In the genomic region with DNA sequence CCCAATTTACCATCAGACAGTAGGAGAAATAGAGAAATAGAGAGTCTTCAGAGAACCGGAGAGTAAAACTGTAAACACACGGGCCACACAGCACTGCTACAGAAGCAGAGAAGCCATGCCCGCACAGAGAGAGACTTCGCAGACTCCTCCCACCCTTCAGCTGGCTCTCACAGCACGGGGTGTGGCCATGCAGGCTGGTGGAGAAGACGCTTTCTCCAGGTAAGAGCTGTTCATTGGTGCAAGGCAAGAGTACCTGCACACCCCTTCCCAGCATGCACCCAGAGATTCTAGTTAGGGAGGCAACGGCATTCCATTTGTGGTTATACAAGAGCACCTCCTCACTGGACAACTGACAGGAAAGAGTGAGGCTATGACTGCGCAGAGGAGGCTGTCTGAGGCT, we compare ENCODE assay signal across 20 mouse cellular contexts.
DNase-seq lines count a peak whose midpoint lies in the region; ATAC-seq and TF ChIP-seq lines count a peak whose summit lies in the region.
"Had no signal": no experiment of that assay in that cellular context is flagged by ENCODE, and none has a peak within 500 bp of the region (broad histone marks: within the 10 kb centered on the region; RNA-seq: fewer than 3 reads in every experiment).

No protein-coding gene starts in this region.

- ATAC-seq in kidney, embryonic 15.5 days (replicated peaks; ENCODE audit: low FRiP score), result peak; percentile 46; the same call in 1 of the 2 replicates
- peak; percentile 73 for ATAC-seq in stomach, postnatal 0 days (ENCODE audit: low FRiP score, low TSS enrichment)
- ATAC-seq in inflammation-experienced regulatory T-cells, adult 6 months, result no peak
- ATAC-seq: forebrain, embryonic 16.5 days had no signal

- intact Hi-C loops in left cerebral cortex, postnatal 14 days (cut with DNase I), result no loop called here

- no peak for DNase-seq in kidney, postnatal 10 days
- DNase-seq in lung, adult 18-20 months, result peak; percentile 73 to 82
- DNase-seq in lung, postnatal 14 days, result peak; percentile 33
- peak; percentile 21 for DNase-seq in stomach, postnatal 0 days (ENCODE audit: low spot score)
- DNase-seq in left cerebral cortex, postnatal 14 days (ENCODE audit: low spot score in 2 of 2), result no peak
- DNase-seq in gastrocnemius, postnatal 4 days (ENCODE audit: low spot score in 2 of 2), result no peak
- DNase-seq: adrenal gland, postnatal 10 days; B cell, adult 2 months; cerebellum, postnatal 14 days; heart, postnatal 14 days; right cerebral cortex, postnatal 14 days; thymus, postnatal 14 days had no signal

- H3K9me3 ChIP-seq in kidney, embryonic 15.5 days (replicated peaks), result no peaks in the 10 kb centered on the region
- H3K9me3 ChIP-seq in stomach, postnatal 0 days (ENCODE audit: control insufficient read depth, low read length), result no peaks in the 10 kb centered on the region
- H3K9me3 ChIP-seq: embryonic facial prominence, embryonic 15.5 days; hindbrain, embryonic 12.5 days; megakaryocyte, embryonic 14.5 days had no signal

- H3K27me3 ChIP-seq in kidney, embryonic 15.5 days, result no peaks in the 10 kb centered on the region
- H3K27me3 ChIP-seq in stomach, postnatal 0 days (ENCODE audit: control insufficient read depth, insufficient read depth, low read length), result no peaks in the 10 kb centered on the region
- H3K27me3 ChIP-seq: embryonic facial prominence, embryonic 15.5 days; hindbrain, embryonic 12.5 days; megakaryocyte, embryonic 14.5 days had no signal

- no peak overlapping the region for H3K4me2 ChIP-seq in kidney, embryonic 15.5 days
- no peak overlapping the region for H3K4me2 ChIP-seq in stomach, postnatal 0 days (replicated peaks; ENCODE audit: low read depth)
- H3K4me2 ChIP-seq: embryonic facial prominence, embryonic 15.5 days; heart, embryonic 11.5 days; hindbrain, embryonic 12.5 days had no signal

- no peak for TF ChIP-seq EP300 in stomach, postnatal 0 days (optimal IDR thresholded peaks at IDR 0.05)

- no peak for TF ChIP-seq CTCF in stomach, postnatal 0 days (IDR thresholded peaks at IDR 0.05; ENCODE audit: low read depth)

- H3K4me3 ChIP-seq in kidney, embryonic 15.5 days (replicated peaks), result no peak overlapping the region
- no peak overlapping the region for H3K4me3 ChIP-seq in stomach, postnatal 0 days (ENCODE audit: low read depth, low read length)
- H3K4me3 ChIP-seq: embryonic facial prominence, embryonic 15.5 days; hindbrain, embryonic 12.5 days; megakaryocyte, embryonic 14.5 days had no signal

- H3K27ac ChIP-seq in kidney, embryonic 15.5 days, result no peak overlapping the region
- no peak overlapping the region for H3K27ac ChIP-seq in stomach, postnatal 0 days (replicated peaks)
- H3K27ac ChIP-seq: embryonic facial prominence, embryonic 15.5 days; hindbrain, embryonic 12.5 days; liver, embryonic 14.5 days had no signal

- 0 out of 2 replicates have a peak, but pooled peaks cover 4% of the 10 kb centered on the region for H3K36me3 ChIP-seq in kidney, embryonic 15.5 days
- no peaks in the 10 kb centered on the region for H3K36me3 ChIP-seq in stomach, postnatal 0 days (ENCODE audit: control insufficient read depth, insufficient read depth, low read length)
- H3K36me3 ChIP-seq: hindbrain, embryonic 12.5 days had no signal

- H3K4me1 ChIP-seq in kidney, embryonic 15.5 days, result peaks cover 7% of the 10 kb centered on the region; the same call in 1 of the 2 replicates
- no peaks in the 10 kb centered on the region for H3K4me1 ChIP-seq in stomach, postnatal 0 days (replicated peaks; ENCODE audit: control insufficient read depth, insufficient read depth)
- H3K4me1 ChIP-seq: embryonic facial prominence, embryonic 15.5 days; hindbrain, embryonic 12.5 days had no signal

- no peak overlapping the region for H3K9ac ChIP-seq in kidney, embryonic 15.5 days
- H3K9ac ChIP-seq in stomach, postnatal 0 days (ENCODE audit: low read length), result no peak overlapping the region
- H3K9ac ChIP-seq: embryonic facial prominence, embryonic 15.5 days; hindbrain, embryonic 12.5 days; liver, embryonic 14.5 days had no signal

- WGBS in kidney, embryonic 15.5 days, result 63% methylated on average over 8 of the region's 8 CpGs
- WGBS in stomach, postnatal 0 days, result 57% methylated on average over 8 of the region's 8 CpGs

Comparison
In these comparisons a context has a peak if more than half of its experiments do, and no peak if none do; other contexts are left out.
1. DNase-seq: peak in lung, adult 18-20 months (2 of 2), lung, postnatal 14 days (single experiment) and stomach, postnatal 0 days (single experiment); none in kidney, postnatal 10 days (single experiment), left cerebral cortex, postnatal 14 days (0 of 2) and gastrocnemius, postnatal 4 days (0 of 2).